ENCODE assay signal across 24 mouse cellular contexts in genomic region chr3:157787559-157788256, GRCm38 (mm10).
DNase-seq lines count a peak whose midpoint lies in the region; ATAC-seq and TF ChIP-seq lines count a peak whose summit lies in the region.
"Had no signal": no experiment of that assay in that cellular context is flagged by ENCODE, and none has a peak within 500 bp of the region (broad histone marks: within the 10 kb centered on the region; RNA-seq: fewer than 3 reads in every experiment).

No protein-coding gene starts in this region.

- no peaks in the 10 kb centered on the region for H3K36me3 ChIP-seq in intestine, embryonic 15.5 days
- H3K36me3 ChIP-seq in intestine, postnatal 0 days (ENCODE audit: control insufficient read depth, insufficient read depth), result no peaks in the 10 kb centered on the region
- H3K36me3 ChIP-seq in limb, embryonic 11.5 days (ENCODE audit: control insufficient read depth, insufficient read depth, low read length), result no peaks in the 10 kb centered on the region
- H3K36me3 ChIP-seq in limb, embryonic 10.5 days, result no peaks in the 10 kb centered on the region
- no peaks in the 10 kb centered on the region for H3K36me3 ChIP-seq in forebrain, embryonic 16.5 days (ENCODE audit: control insufficient read depth, insufficient read depth)
- H3K36me3 ChIP-seq: heart, embryonic 10.5 days; hindbrain, embryonic 15.5 days; liver, embryonic 15.5 days; midbrain, embryonic 10.5 days; neural tube, embryonic 13.5 days had no signal

- 38% methylated on average over 4 of the region's 4 CpGs for WGBS in intestine, embryonic 15.5 days
- 56% methylated on average over 4 of the region's 4 CpGs for WGBS in intestine, postnatal 0 days
- 67% methylated on average over 4 of the region's 4 CpGs for WGBS in limb, embryonic 11.5 days
- whole genome bisulfite sequencing in limb, embryonic 10.5 days, result 77% methylated on average over 4 of the region's 4 CpGs
- WGBS in forebrain, embryonic 16.5 days, result 34% methylated on average over 4 of the region's 4 CpGs
- WGBS in cerebellum, adult 2 months, result 30% methylated on average over 4 of the region's 4 CpGs

- no peak for TF ChIP-seq POLR2A in brain, embryonic 14.5 days (IDR thresholded peaks at IDR 0.05; ENCODE audit: borderline replicate concordance, extremely low read depth, insufficient read depth, insufficient read length, poor library complexity, severe bottlenecking)
- TF ChIP-seq POLR2A in cerebellum, adult 2 months (IDR thresholded peaks at IDR 0.05; ENCODE audit: borderline replicate concordance, insufficient read depth, low read length), result no peak

- no peak overlapping the region for H3K9ac ChIP-seq in intestine, embryonic 15.5 days
- H3K9ac ChIP-seq in intestine, postnatal 0 days (ENCODE audit: low read depth, low read length), result no peak overlapping the region
- no peak overlapping the region for H3K9ac ChIP-seq in limb, embryonic 11.5 days (ENCODE audit: low read length)
- H3K9ac ChIP-seq in forebrain, embryonic 16.5 days (replicated peaks; ENCODE audit: low read depth, low read length), result no peak overlapping the region
- H3K9ac ChIP-seq: hindbrain, embryonic 15.5 days; liver, embryonic 15.5 days; neural tube, embryonic 13.5 days had no signal

- ATAC-seq in intestine, embryonic 15.5 days, result peak; percentile 25; the same call in 1 of the 2 replicates
- no peak for ATAC-seq in intestine, postnatal 0 days
- ATAC-seq in limb, embryonic 11.5 days (ENCODE audit: insufficient number of reproducible peaks, low FRiP score, low TSS enrichment, low read depth), result no peak
- ATAC-seq in forebrain, embryonic 16.5 days, result peak; percentile 71
- ATAC-seq: activated CD4-positive, CD25-positive, alpha-beta regulatory T cell, adult 4 months; midbrain, embryonic 16.5 days had no signal

- no peak overlapping the region for H3K4me3 ChIP-seq in intestine, embryonic 15.5 days (replicated peaks)
- no peak overlapping the region for H3K4me3 ChIP-seq in intestine, postnatal 0 days (ENCODE audit: low read depth, low read length)
- no peak overlapping the region for H3K4me3 ChIP-seq in limb, embryonic 11.5 days (ENCODE audit: low read depth, low read length)
- no peak overlapping the region for H3K4me3 ChIP-seq in limb, embryonic 10.5 days
- no peak overlapping the region for H3K4me3 ChIP-seq in forebrain, embryonic 16.5 days (replicated peaks; ENCODE audit: low read length)
- no peak overlapping the region for H3K4me3 ChIP-seq in cerebellum, adult 2 months (replicated peaks; ENCODE audit: insufficient read depth, low read depth, low read length)
- H3K4me3 ChIP-seq: heart, embryonic 10.5 days; hindbrain, embryonic 15.5 days; liver, embryonic 15.5 days; midbrain, embryonic 10.5 days; myocyte; neural tube, embryonic 13.5 days had no signal

- H3K4me2 ChIP-seq in intestine, embryonic 15.5 days (replicated peaks), result no peak overlapping the region
- no peak overlapping the region for H3K4me2 ChIP-seq in intestine, postnatal 0 days (replicated peaks; ENCODE audit: low read depth)
- H3K4me2 ChIP-seq in limb, embryonic 11.5 days (ENCODE audit: low read depth, severe bottlenecking), result no peak overlapping the region
- H3K4me2 ChIP-seq in forebrain, embryonic 16.5 days (ENCODE audit: low read length), result no peak overlapping the region
- H3K4me2 ChIP-seq: hindbrain, embryonic 15.5 days; liver, embryonic 15.5 days; neural tube, embryonic 13.5 days had no signal

- DNase-seq in limb, embryonic 11.5 days (ENCODE audit: low spot score), result peak; percentile 7
- DNase-seq in limb, embryonic 10.5 days (ENCODE audit: low spot score), result no peak
- DNase-seq in brain, embryonic 14.5 days (ENCODE audit: low read depth), result peak; percentile 72
- DNase-seq in cerebellum, adult 2 months, result no peak
- DNase-seq in adrenal gland, postnatal 10 days, result no peak
- DNase-seq: adrenal gland, postnatal 14 days; cerebellum, adult 9-11 months; heart, postnatal 4 days; layer of hippocampus, adult 9-11 months; liver; thymus, adult 18-20 months; thymus, postnatal 36 days had no signal

- H3K27me3 ChIP-seq in intestine, embryonic 15.5 days (replicated peaks), result no peaks in the 10 kb centered on the region
- no peaks in the 10 kb centered on the region for H3K27me3 ChIP-seq in intestine, postnatal 0 days (replicated peaks; ENCODE audit: control insufficient read depth, insufficient read depth, low read length)
- H3K27me3 ChIP-seq in limb, embryonic 11.5 days (ENCODE audit: control insufficient read depth, insufficient read depth, low read length), result no peaks in the 10 kb centered on the region
- no peaks in the 10 kb centered on the region for H3K27me3 ChIP-seq in limb, embryonic 10.5 days (ENCODE audit: low read depth, poor library complexity, severe bottlenecking)
- no peaks in the 10 kb centered on the region for H3K27me3 ChIP-seq in forebrain, embryonic 16.5 days (replicated peaks; ENCODE audit: control insufficient read depth, insufficient read depth, low read length)
- no peaks in the 10 kb centered on the region for H3K27me3 ChIP-seq in cerebellum, adult 2 months (ENCODE audit: control insufficient read depth, insufficient read depth, low read length)
- H3K27me3 ChIP-seq: hindbrain, embryonic 15.5 days; liver, embryonic 15.5 days; neural tube, embryonic 13.5 days had no signal

- no peaks in the 10 kb centered on the region for H3K9me3 ChIP-seq in intestine, embryonic 15.5 days
- no peaks in the 10 kb centered on the region for H3K9me3 ChIP-seq in intestine, postnatal 0 days (ENCODE audit: control insufficient read depth)
- H3K9me3 ChIP-seq in limb, embryonic 11.5 days (ENCODE audit: control insufficient read depth, low read length), result no peaks in the 10 kb centered on the region
- no peaks in the 10 kb centered on the region for H3K9me3 ChIP-seq in limb, embryonic 10.5 days (replicated peaks)
- H3K9me3 ChIP-seq in forebrain, embryonic 16.5 days (ENCODE audit: control insufficient read depth, low read length), result no peaks in the 10 kb centered on the region
- H3K9me3 ChIP-seq: heart, embryonic 10.5 days; hindbrain, embryonic 15.5 days; liver, embryonic 15.5 days; midbrain, embryonic 10.5 days; neural tube, embryonic 13.5 days had no signal

- no peaks in the 10 kb centered on the region for H3K4me1 ChIP-seq in intestine, embryonic 15.5 days (replicated peaks)
- H3K4me1 ChIP-seq in intestine, postnatal 0 days (replicated peaks; ENCODE audit: control insufficient read depth, insufficient read depth, low read length), result no peaks in the 10 kb centered on the region
- H3K4me1 ChIP-seq in limb, embryonic 11.5 days (ENCODE audit: control insufficient read depth, insufficient read depth, low read length), result no peaks in the 10 kb centered on the region
- H3K4me1 ChIP-seq in limb, embryonic 10.5 days, result no peaks in the 10 kb centered on the region
- H3K4me1 ChIP-seq in forebrain, embryonic 16.5 days (replicated peaks; ENCODE audit: control insufficient read depth, insufficient read depth, low read length), result peaks cover 3% of the 10 kb centered on the region
- H3K4me1 ChIP-seq in cerebellum, adult 2 months (ENCODE audit: control insufficient read depth, insufficient read depth, low read length), result no peaks in the 10 kb centered on the region
- H3K4me1 ChIP-seq: heart, embryonic 10.5 days; hindbrain, embryonic 15.5 days; liver, embryonic 15.5 days; midbrain, embryonic 10.5 days; neural tube, embryonic 13.5 days had no signal

- H3K27ac ChIP-seq in intestine, embryonic 15.5 days, result no peak overlapping the region
- no peak overlapping the region for H3K27ac ChIP-seq in intestine, postnatal 0 days (ENCODE audit: low read depth, low read length)
- H3K27ac ChIP-seq in limb, embryonic 11.5 days (replicated peaks; ENCODE audit: low read depth, low read length), result no peak overlapping the region
- H3K27ac ChIP-seq in limb, embryonic 10.5 days, result no peak overlapping the region
- H3K27ac ChIP-seq in forebrain, embryonic 16.5 days (ENCODE audit: low read length), result no peak overlapping the region
- H3K27ac ChIP-seq in cerebellum, adult 2 months (ENCODE audit: insufficient read depth, low read length), result no peak overlapping the region
- H3K27ac ChIP-seq: heart, embryonic 10.5 days; hindbrain, embryonic 15.5 days; liver, embryonic 15.5 days; macrophage; midbrain, embryonic 10.5 days; neural tube, embryonic 13.5 days had no signal

- TF ChIP-seq CTCF in intestine, postnatal 0 days (IDR thresholded peaks at IDR 0.05; ENCODE audit: low read depth), result no peak
- TF ChIP-seq CTCF in brain, embryonic 14.5 days (IDR thresholded peaks at IDR 0.05; ENCODE audit: borderline replicate concordance, extremely low read depth, insufficient read depth, insufficient read length), result no peak
- TF ChIP-seq CTCF in cerebellum, adult 2 months (IDR thresholded peaks at IDR 0.05; ENCODE audit: borderline replicate concordance, insufficient read depth, low read depth, low read length), result no peak

Comparison
In these comparisons a context has a peak if more than half of its experiments do, and no peak if none do; other contexts are left out.
1. ATAC-seq: peak in intestine, embryonic 15.5 days (single experiment) and forebrain, embryonic 16.5 days (single experiment); none in intestine, postnatal 0 days (single experiment) and limb, embryonic 11.5 days (single experiment).
2. DNase-seq: peak in limb, embryonic 11.5 days (single experiment) and brain, embryonic 14.5 days (single experiment); none in limb, embryonic 10.5 days (single experiment), cerebellum, adult 2 months (0 of 2) and adrenal gland, postnatal 10 days (single experiment).